Mouse (Mus musculus): ENCODE data around the gene Sbf2. TPM values are rescaled to one million over a fixed set of nuclear protein-coding genes. Genes with fewer than 3 reads are reported as not detected.
"Not testable (repeated sequence)": the region's sequence is repeated elsewhere in the genome, so short reads cannot be mapped to it uniquely, and the experiment has no call there.

Sbf2 gene
- total RNA-seq, 2 experiments from 2014 or later, result 44.8 to 48.5 TPM

- DNase-seq, result no peak
Measured at GRCm38 (mm10) chr7:110584159-110584558, 30.6 kb downstream of the Sbf2 start.

GRCm38 (mm10) chr7:110583705-110584104 is 31.0 kb downstream of the Sbf2 start:
- no peak for DNase-seq

GRCm38 (mm10) chr7:110565815-110566549 is 48.7 kb downstream of the Sbf2 start:
- DNase-seq, result peak; percentile 7 to 36

GRCm38 (mm10) chr7:110561647-110562046 is 53.1 kb downstream of the Sbf2 start:
- DNase-seq, result no peak

GRCm38 (mm10) chr7:110557001-110557400 is 57.7 kb downstream of the Sbf2 start:
- no peak for DNase-seq

- no peak for DNase-seq
Measured at GRCm38 (mm10) chr7:110556221-110556620, 58.5 kb downstream of the Sbf2 start.

- no peak for DNase-seq
Measured at GRCm38 (mm10) chr7:110555260-110555659, 59.5 kb downstream of the Sbf2 start.

- DNase-seq, result peak in 1 of 2 experiments; percentile 12
Measured at GRCm38 (mm10) chr7:110548268-110548667, 66.5 kb downstream of the Sbf2 start.

- DNase-seq, result no peak
Measured at GRCm38 (mm10) chr7:110543341-110543740, 71.4 kb downstream of the Sbf2 start.

GRCm38 (mm10) chr7:110539266-110539665 is 75.5 kb downstream of the Sbf2 start:
- DNase-seq, result no peak

- not testable (repeated sequence) for DNase-seq
Measured at GRCm38 (mm10) chr7:110530295-110530694, 84.4 kb downstream of the Sbf2 start.

- DNase-seq, result no peak
Measured at GRCm38 (mm10) chr7:110525090-110525775, 89.5 kb downstream of the Sbf2 start.

GRCm38 (mm10) chr7:110516241-110517220 is 98.2 kb downstream of the Sbf2 start:
- no peak for DNase-seq

- no peak for DNase-seq
Measured at GRCm38 (mm10) chr7:110514131-110514530, 100.6 kb downstream of the Sbf2 start.

- no peak for DNase-seq
Measured at GRCm38 (mm10) chr7:110498653-110499052, 116.1 kb downstream of the Sbf2 start.

GRCm38 (mm10) chr7:110491038-110491437 is 123.7 kb downstream of the Sbf2 start:
- DNase-seq, result no peak

- DNase-seq, result no peak
Measured at GRCm38 (mm10) chr7:110485051-110485450, 129.7 kb downstream of the Sbf2 start.

- no peak for DNase-seq
Measured at GRCm38 (mm10) chr7:110470987-110471386, 143.7 kb downstream of the Sbf2 start.

- DNase-seq, result peak; percentile 53 to 68
Measured at GRCm38 (mm10) chr7:110463471-110463870, 151.3 kb downstream of the Sbf2 start.

- peak; percentile 41 to 66 for DNase-seq
Measured at GRCm38 (mm10) chr7:110432301-110432700, 182.4 kb downstream of the Sbf2 start.

- DNase-seq, result no peak
Measured at GRCm38 (mm10) chr7:110416318-110416717, 198.4 kb downstream of the Sbf2 start.

GRCm38 (mm10) chr7:110414276-110414675 is 200.4 kb downstream of the Sbf2 start:
- no peak for DNase-seq
